Mouse (Mus musculus) lung, embryonic 14.5 days (tissue): ENCODE results near the gene Gabpa. TPM values are rescaled to one million over a fixed set of nuclear protein-coding genes. Genes with fewer than 3 reads are reported as not detected.

Experiments used
- ATAC-seq: fragments of 200-750 bp; cut with Nextera tagmentation; 2 replicates; pipeline ENCODE4 v1.8.0; 2017; ENCODE audit warnings: mild to moderate bottlenecking, moderate TSS enrichment, moderate library complexity; ENCODE audit not compliant: insufficient read depth
- DNase-seq: peaks from one replicate; pipeline ENCODE4 v3.0.0-alpha.2; 2015
- H3K27ac ChIP-seq: fragments of 300-500 bp; sonication (generic); 2 replicates; pipeline ENCODE4 v1.5.1; 2014; ENCODE audit warnings: low read depth, mild to moderate bottlenecking, moderate library complexity
- H3K27me3 ChIP-seq: fragments of 300-500 bp; sonication (generic); 2 replicates; pipeline ENCODE4 v1.6.1; 2014; ENCODE audit warnings: low read length, control low read depth; ENCODE audit not compliant: insufficient read depth
- H3K36me3 ChIP-seq: fragments of 300-500 bp; sonication (generic); 2 replicates; pipeline ENCODE4 v1.6.1; 2014; ENCODE audit warnings: control low read depth; ENCODE audit not compliant: insufficient read depth
- H3K4me1 ChIP-seq: fragments of 300-500 bp; sonication (generic); 2 replicates; pipeline ENCODE4 v1.6.1; 2014; ENCODE audit warnings: antibody characterized with exemption, control low read depth; ENCODE audit not compliant: insufficient read depth
- H3K4me2 ChIP-seq: fragments of 300-500 bp; sonication (generic); 2 replicates; pipeline ENCODE4 v1.6.1; 2014; ENCODE audit warnings: mild to moderate bottlenecking
- H3K4me3 ChIP-seq: fragments of 300-500 bp; sonication (generic); 2 replicates; pipeline ENCODE4 v1.5.1; 2014; ENCODE audit warnings: low read depth, low read length
- H3K9ac ChIP-seq: fragments of 300-500 bp; sonication (generic); 2 replicates; pipeline ENCODE4 v1.6.1; 2014
- H3K9me3 ChIP-seq: fragments of 300-500 bp; sonication (generic); 2 replicates; pipeline ENCODE4 v1.6.1; 2016; ENCODE audit warnings: low read depth, low read length, control low read depth
- CTCF ChIP-seq: IDR thresholded peaks from 2 replicates; pipeline ENCODE4 v1.5.1; 2016; ENCODE audit warnings: antibody characterized with exemption, low read depth
- WGBS: fragments of 180-500 bp; shearing (Covaris S2); extraction: QIAGEN DNeasy Blood & Tissue Kit; methylation state at CpG from one replicate; pipeline ENCODE4 v1.1.7; 2014; 5-methylcytosine and 5-hydroxymethylcytosine counted together
- polyA plus RNA-seq: library from polyadenylated mRNA; unstranded; fragments of >200 nt; fragmentation: Nextera tagmentation; extraction: Ambion mirVana; gene quantifications from 2 replicates; pipeline ENCODE4 v1.2.1, GENCODE M21; 2014

The Gabpa gene
- polyA plus RNA-seq = 47.4 and 47.5 TPM in 2 replicates

DNA sequence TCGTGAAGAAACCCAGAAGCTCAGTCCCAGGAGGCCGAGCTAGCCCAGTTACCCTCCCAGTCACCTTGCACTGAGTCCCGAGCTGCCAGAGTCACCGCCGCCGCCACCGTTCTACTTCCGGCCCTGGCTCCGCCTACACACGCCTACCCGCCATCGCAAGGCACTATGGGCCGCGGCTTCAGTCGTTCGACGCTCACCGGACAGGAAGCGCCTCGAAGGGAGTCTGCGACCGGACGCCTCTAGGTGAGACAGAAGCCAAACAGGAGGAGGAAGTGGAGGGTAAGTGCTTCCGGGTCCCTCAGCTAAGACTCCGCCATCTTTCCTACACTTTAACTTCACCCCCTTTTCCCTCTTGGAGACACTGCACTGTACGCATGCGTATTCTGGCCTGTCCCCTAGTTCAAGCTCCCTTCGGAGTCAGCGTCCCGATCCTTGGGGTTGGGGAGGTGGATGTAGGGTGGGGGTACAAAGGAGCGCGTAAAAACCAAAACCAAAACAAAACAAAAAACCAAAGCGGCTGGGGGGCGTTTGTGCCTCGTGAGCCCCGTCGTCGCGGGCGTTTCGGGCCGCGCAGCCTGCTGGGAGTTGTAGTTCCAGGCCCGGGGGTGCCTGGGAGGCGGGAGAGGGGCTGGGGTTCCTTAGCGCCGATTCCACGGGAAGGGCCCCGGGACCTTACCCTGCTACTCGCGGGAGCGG lies at the start of gene Gabpa:
TSS of gene Gabpa (plus strand) at position 181 of the 696 bp plus-strand sequence.
- Histone ChIP-seq H3K27ac (peak within 1 kb of the TSS; percentile 98), H3K4me3 (peak within 1 kb of the TSS; percentile 92), H3K9me3 (no peaks in the 10 kb centered on the region), H3K4me1 (no peaks in the 10 kb centered on the region), H3K9ac (peak within 1 kb of the TSS; percentile 99), H3K36me3 (peaks cover 39% of the 10 kb centered on the region), H3K4me2 (peak within 1 kb of the TSS; percentile 72), H3K27me3 (no peaks in the 10 kb centered on the region)
- TF ChIP-seq CTCF = no peak
- DNase-seq = peak; percentile 96
- ATAC-seq = peak; percentile 96
- WGBS = under 1% methylated on average over 52 of the region's 52 CpGs

GRCm38 (mm10) chr16:84784966-84785365 lies 49.8 kb upstream of the Gabpa start:
- H3K36me3 ChIP-seq = no peaks in the 10 kb centered on the region
- H3K27ac ChIP-seq = no peak overlapping the region
- 28% methylated on average over 7 of the region's 7 CpGs for WGBS
- H3K4me1 ChIP-seq = no peaks in the 10 kb centered on the region
- H3K4me2 ChIP-seq = no peak overlapping the region
- DNase-seq (no peak), ATAC-seq (no peak)
- no peaks in the 10 kb centered on the region for H3K27me3 ChIP-seq
- no peak overlapping the region for H3K9ac ChIP-seq
- H3K9me3 ChIP-seq = no peaks in the 10 kb centered on the region
- TF ChIP-seq CTCF = no peak
- no peak overlapping the region for H3K4me3 ChIP-seq

DNA sequence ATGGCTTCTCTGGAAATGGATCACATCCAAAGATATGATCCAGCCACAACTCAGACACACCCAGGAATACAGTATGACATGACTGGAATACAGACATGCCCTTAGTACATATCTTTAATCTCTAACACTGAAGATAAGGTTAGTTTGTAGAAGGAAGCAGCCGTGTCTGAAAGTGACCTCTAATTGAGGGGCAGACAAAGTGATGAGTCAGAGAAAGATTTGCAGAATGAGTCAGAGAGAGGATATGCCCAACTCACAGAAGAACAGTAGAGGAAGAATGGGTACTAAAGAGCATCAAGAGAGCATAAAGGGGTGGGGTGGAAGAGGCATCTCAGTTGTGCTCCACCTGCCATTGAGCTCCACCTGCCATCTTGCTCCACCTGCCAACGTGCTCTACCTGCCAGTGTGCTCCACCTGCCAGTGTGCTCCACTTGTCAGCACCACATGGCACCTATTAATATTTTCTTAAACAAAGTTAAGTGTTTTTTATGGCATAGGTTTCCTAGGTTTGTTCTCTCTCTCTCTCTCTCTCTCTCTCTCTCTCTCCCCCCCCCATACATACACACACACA lies 44.0 kb upstream of the Gabpa start:
- no peak for ATAC-seq
- TF ChIP-seq CTCF = no peak
- no peak for DNase-seq
- 54% methylated on average over 2 of the region's 2 CpGs for WGBS
- no peak overlapping the region for H3K27ac ChIP-seq
- H3K9me3 ChIP-seq = no peaks in the 10 kb centered on the region
- H3K27me3 ChIP-seq = no peaks in the 10 kb centered on the region
- no peak overlapping the region for H3K4me3 ChIP-seq
- no peaks in the 10 kb centered on the region for H3K36me3 ChIP-seq
- H3K9ac ChIP-seq = no peak overlapping the region
- no peaks in the 10 kb centered on the region for H3K4me1 ChIP-seq
- no peak overlapping the region for H3K4me2 ChIP-seq

DNA sequence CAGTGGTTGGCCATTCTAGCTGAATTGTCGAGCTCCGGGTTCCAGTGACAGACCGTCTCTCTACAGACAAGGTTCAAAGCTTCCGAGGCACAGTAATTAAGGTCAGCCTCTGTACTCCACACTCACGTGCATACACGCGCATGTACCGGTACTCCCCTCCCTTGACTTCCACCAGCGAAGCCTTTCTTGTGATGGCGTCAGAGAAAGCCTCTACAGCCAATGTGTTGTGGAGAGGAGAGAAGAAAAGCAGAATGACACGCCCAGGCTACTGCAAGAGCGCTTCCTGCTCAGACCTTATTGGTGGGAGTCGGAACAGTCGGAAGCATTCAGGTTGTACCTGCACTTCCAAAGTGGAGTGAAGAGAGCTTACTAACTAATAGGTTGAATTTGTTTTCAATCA lies 41.3 kb upstream of the Gabpa start:
- H3K27ac ChIP-seq = no peak overlapping the region
- H3K36me3 ChIP-seq = no peaks in the 10 kb centered on the region
- no peak overlapping the region for H3K4me3 ChIP-seq
- DNase-seq (no peak), ATAC-seq (no peak)
- H3K27me3 ChIP-seq = no peaks in the 10 kb centered on the region
- H3K9ac ChIP-seq = no peak overlapping the region
- no peaks in the 10 kb centered on the region for H3K4me1 ChIP-seq
- H3K4me2 ChIP-seq = no peak overlapping the region
- TF ChIP-seq CTCF = no peak
- H3K9me3 ChIP-seq = no peaks in the 10 kb centered on the region
- 82% methylated on average over 14 of the region's 14 CpGs for WGBS

GRCm38 (mm10) chr16:84795337-84795736 lies 39.4 kb upstream of the Gabpa start:
- Histone ChIP-seq H3K4me1 (no peaks in the 10 kb centered on the region), H3K9me3 (no peaks in the 10 kb centered on the region), H3K4me3 (no peak overlapping the region), H3K27ac (no peak overlapping the region), H3K27me3 (no peaks in the 10 kb centered on the region), H3K9ac (no peak overlapping the region), H3K36me3 (no peaks in the 10 kb centered on the region), H3K4me2 (no peak overlapping the region)
- DNase-seq = no peak
- 46% methylated on average over 3 of the region's 3 CpGs for WGBS
- no peak for ATAC-seq
- no peak for TF ChIP-seq CTCF

DNA sequence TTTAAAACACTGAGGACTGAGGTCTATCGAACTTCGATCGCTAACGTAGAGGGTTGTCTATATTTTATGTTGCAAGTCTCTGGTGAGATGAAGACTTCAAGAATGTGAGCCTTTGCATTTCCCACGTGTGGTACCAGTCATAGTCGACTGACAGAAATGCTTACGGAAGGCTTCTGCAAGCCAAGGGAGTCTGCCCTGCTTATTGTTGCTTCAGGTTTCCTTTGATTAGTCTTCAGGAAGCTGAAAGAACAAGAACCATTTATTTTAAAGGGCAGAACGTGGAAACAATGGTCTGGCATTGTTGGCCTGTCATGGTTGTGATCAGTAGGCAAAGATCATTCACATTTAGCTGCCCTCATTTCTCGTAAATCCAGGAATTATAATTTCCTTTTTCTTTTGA lies 38.0 kb upstream of the Gabpa start:
- no peak overlapping the region for H3K27ac ChIP-seq
- no peaks in the 10 kb centered on the region for H3K4me1 ChIP-seq
- no peak overlapping the region for H3K4me3 ChIP-seq
- no peak overlapping the region for H3K9ac ChIP-seq
- DNase-seq (peak; percentile 9), ATAC-seq (no peak)
- H3K9me3 ChIP-seq = no peaks in the 10 kb centered on the region
- H3K27me3 ChIP-seq = no peaks in the 10 kb centered on the region
- WGBS = 76% methylated on average over 9 of the region's 9 CpGs
- no peak for TF ChIP-seq CTCF
- H3K36me3 ChIP-seq = no peaks in the 10 kb centered on the region
- no peak overlapping the region for H3K4me2 ChIP-seq

DNA sequence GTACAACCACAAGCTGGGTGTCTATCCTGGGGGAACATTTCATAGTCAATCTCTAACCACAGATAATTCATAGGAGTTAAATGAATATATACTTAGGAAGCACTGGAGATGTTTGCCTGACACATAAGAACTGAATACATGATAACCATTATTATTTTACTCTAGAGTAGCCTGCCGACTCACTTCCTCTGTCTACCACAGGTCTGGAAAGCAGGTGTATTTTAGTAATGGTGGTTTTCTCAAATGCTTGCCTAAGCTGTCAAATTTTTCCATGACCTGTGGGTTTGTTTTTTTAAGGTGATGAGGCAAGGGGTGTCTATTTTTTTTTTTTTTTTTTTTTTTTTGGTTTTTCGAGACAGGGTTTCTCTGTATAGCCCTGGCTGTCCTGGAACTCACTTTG lies 34.7 kb upstream of the Gabpa start:
- H3K4me2 ChIP-seq = no peak overlapping the region
- WGBS = 87% methylated on average over 1 of the region's 2 CpGs
- no peaks in the 10 kb centered on the region for H3K9me3 ChIP-seq
- no peak for TF ChIP-seq CTCF
- no peak for DNase-seq
- H3K36me3 ChIP-seq = no peaks in the 10 kb centered on the region
- H3K27me3 ChIP-seq = no peaks in the 10 kb centered on the region
- no peak overlapping the region for H3K27ac ChIP-seq
- H3K9ac ChIP-seq = no peak overlapping the region
- H3K4me3 ChIP-seq = no peak overlapping the region
- no peaks in the 10 kb centered on the region for H3K4me1 ChIP-seq
- ATAC-seq = no peak
